In the genomic region with DNA sequence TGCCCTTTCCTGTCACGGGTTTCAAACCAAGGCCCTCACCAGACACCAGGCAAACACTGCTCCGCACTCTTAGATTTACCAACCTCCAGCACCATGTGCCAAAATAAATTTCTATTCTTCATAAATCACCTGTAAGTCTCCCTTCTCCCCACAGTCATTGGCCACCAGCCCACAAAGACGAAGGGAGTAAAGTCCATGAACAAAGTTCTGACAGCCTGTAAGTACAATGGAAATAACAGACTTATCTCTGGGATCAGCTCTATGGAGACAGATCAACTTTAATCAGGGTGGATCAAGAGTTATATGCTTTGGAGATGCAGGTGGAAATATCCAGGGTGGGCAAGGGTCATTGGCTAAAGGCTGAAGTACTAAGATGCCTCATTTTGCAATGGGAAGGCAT, we compare ENCODE assay signal across 21 mouse cellular contexts.
"Had no signal": no experiment of that assay in that cellular context is flagged by ENCODE, and none has a peak within 500 bp of the region (broad histone marks: within the 10 kb centered on the region; RNA-seq: fewer than 3 reads in every experiment).

No protein-coding gene starts in this region.

- H3K27ac ChIP-seq: kidney, postnatal 0 days; limb, embryonic 12.5 days; limb, embryonic 15.5 days; liver, embryonic 14.5 days; macrophage; midbrain, embryonic 12.5 days; midbrain, embryonic 15.5 days; neural tube, embryonic 13.5 days; stomach, embryonic 15.5 days had no signal

- H3K9me3 ChIP-seq: limb, embryonic 12.5 days; limb, embryonic 15.5 days; midbrain, embryonic 12.5 days; midbrain, embryonic 15.5 days; neural tube, embryonic 13.5 days; stomach, embryonic 15.5 days had no signal

- H3K27me3 ChIP-seq: limb, embryonic 12.5 days; limb, embryonic 15.5 days; midbrain, embryonic 12.5 days; midbrain, embryonic 15.5 days; neural tube, embryonic 13.5 days; stomach, embryonic 15.5 days had no signal

- H3K4me2 ChIP-seq: limb, embryonic 12.5 days; limb, embryonic 15.5 days; liver, embryonic 11.5 days; lung, embryonic 14.5 days; midbrain, embryonic 12.5 days; midbrain, embryonic 15.5 days; neural tube, embryonic 13.5 days; stomach, embryonic 15.5 days had no signal

- DNase-seq: left cerebral cortex, postnatal 4 days; liver, postnatal 0 days; lung, embryonic 14.5 days; retina, postnatal 1 day; right cerebral cortex, postnatal 25 days; spleen, adult 18-20 months; thymus, postnatal 25 days had no signal

- H3K4me3 ChIP-seq: limb, embryonic 12.5 days; limb, embryonic 15.5 days; midbrain, embryonic 12.5 days; midbrain, embryonic 15.5 days; myocyte; neural tube, embryonic 13.5 days; stomach, embryonic 15.5 days had no signal

- ATAC-seq: inflammation-experienced regulatory T-cells, adult 6 months; intestine, embryonic 16.5 days; liver, postnatal 0 days; lung, postnatal 0 days; midbrain, embryonic 15.5 days had no signal

- H3K4me1 ChIP-seq: limb, embryonic 12.5 days; limb, embryonic 15.5 days; midbrain, embryonic 12.5 days; midbrain, embryonic 15.5 days; neural tube, embryonic 13.5 days; stomach, embryonic 15.5 days had no signal

- H3K36me3 ChIP-seq: limb, embryonic 12.5 days; limb, embryonic 15.5 days; midbrain, embryonic 12.5 days; midbrain, embryonic 15.5 days; neural tube, embryonic 13.5 days; stomach, embryonic 15.5 days had no signal

- H3K9ac ChIP-seq: limb, embryonic 12.5 days; limb, embryonic 15.5 days; liver, embryonic 14.5 days; liver, postnatal 0 days; lung, embryonic 14.5 days; midbrain, embryonic 12.5 days; midbrain, embryonic 15.5 days; neural tube, embryonic 13.5 days; stomach, embryonic 15.5 days had no signal
